Mouse (Mus musculus) liver, embryonic 14.5 days (tissue): ENCODE results near the gene Etv6. TPM values are rescaled to one million over a fixed set of nuclear protein-coding genes. Genes with fewer than 3 reads are reported as not detected.

ENCODE experiments used
- ATAC-seq: fragments of 200-750 bp; cut with Nextera tagmentation; 2 replicates; pipeline ENCODE4 v1.8.0; 2017; ENCODE audit warnings: moderate number of reproducible peaks, mild to moderate bottlenecking, moderate library complexity; ENCODE audit not compliant: insufficient read depth
- DNase-seq, 3 experiments: peaks; one replicate each; pipeline ENCODE4 v3.0.0-alpha.2; 2012 to 2013; ENCODE audit warnings: low read depth in 3 of 3, low spot score in 3 of 3
- H3K27ac ChIP-seq: fragments of 300-500 bp; sonication (generic); 2 replicates; pipeline ENCODE4 v1.5.1; 2014; ENCODE audit warnings: moderate library complexity, mild to moderate bottlenecking, control low read depth, inconsistent platforms
- H3K27me3 ChIP-seq: fragments of 300-500 bp; sonication (generic); 2 replicates; pipeline ENCODE4 v1.6.1; 2014; ENCODE audit warnings: mild to moderate bottlenecking, low read length, moderate library complexity; ENCODE audit not compliant: control insufficient read depth, insufficient read depth
- H3K36me3 ChIP-seq: fragments of 300-500 bp; sonication (generic); replicated peaks from 2 replicates; pipeline ENCODE4 v1.6.1; 2014; ENCODE audit warnings: low read depth; ENCODE audit not compliant: control insufficient read depth, insufficient read depth
- H3K4me1 ChIP-seq, 2 experiments: fragments of 200-500 bp in 1 of 2; fragments of 300-500 bp in 1 of 2; sonication (generic) in 1 of 2; replicated peaks; 2 replicates each; pipeline ENCODE4 v1.6.1; 2012 to 2014; ENCODE audit warnings: antibody characterized with exemption in 1 of 2, inconsistent platforms in 1 of 2, low read length in 1 of 2; ENCODE audit not compliant: control insufficient read depth in 2 of 2, insufficient read depth in 2 of 2
- H3K4me2 ChIP-seq: fragments of 300-500 bp; sonication (generic); 2 replicates; pipeline ENCODE4 v1.6.1; 2014; ENCODE audit warnings: low read depth, mild to moderate bottlenecking, control low read depth, moderate library complexity
- H3K4me3 ChIP-seq, 2 experiments: fragments of 200-500 bp in 1 of 2; fragments of 300-500 bp in 1 of 2; sonication (generic) in 1 of 2; 2 replicates each; pipeline ENCODE4 v1.5.1; 2012 to 2014; ENCODE audit warnings: low read depth in 2 of 2, low read length in 2 of 2, mild to moderate bottlenecking in 2 of 2, control low read depth in 1 of 2, inconsistent platforms in 1 of 2, moderate library complexity in 1 of 2; ENCODE audit not compliant: insufficient read depth in 1 of 2
- H3K9ac ChIP-seq: fragments of 300-500 bp; sonication (generic); replicated peaks from 2 replicates; pipeline ENCODE4 v1.6.1; 2014; ENCODE audit warnings: mild to moderate bottlenecking, control low read depth, moderate library complexity
- H3K9me3 ChIP-seq: fragments of 300-500 bp; sonication (generic); 2 replicates; pipeline ENCODE4 v1.6.1; 2016; ENCODE audit warnings: low read length, mixed read lengths; ENCODE audit not compliant: control insufficient read depth
- CTCF ChIP-seq: IDR thresholded peaks from 2 replicates; pipeline ENCODE4 v1.5.1; 2016; ENCODE audit warnings: antibody characterized with exemption, low read depth, control low read depth
- EP300 ChIP-seq: IDR thresholded peaks from 2 replicates; pipeline ENCODE4 v1.6.1; 2016; ENCODE audit warnings: antibody characterized with exemption, low read depth
- WGBS: fragments of 180-500 bp; shearing (Covaris S2); extraction: QIAGEN DNeasy Blood & Tissue Kit; methylation state at CpG from one replicate; pipeline ENCODE4 v1.1.7; 2014; ENCODE audit not compliant: insufficient replicate concordance; 5-methylcytosine and 5-hydroxymethylcytosine counted together
- polyA plus RNA-seq, 2 experiments: library from polyadenylated mRNA; depleted of rRNA in 1 of 2; stranded (reverse) in 1 of 2; unstranded in 1 of 2; fragments of >200 nt; fragmentation: Nextera tagmentation in 1 of 2; extraction: Ambion mirVana in 1 of 2; gene quantifications; 2 replicates each; pipeline versions ENCODE4 v1.2.1 to v1.2.3; 2012 to 2014

Etv6 gene
- polyA plus RNA-seq, 2 experiments: 2.6 to 3.0 TPM

GRCm38 (mm10) chr6:134141616-134142165 is 106.2 kb downstream of the Etv6 start:
- Histone ChIP-seq H3K36me3 (no peaks in the 10 kb centered on the region), H3K4me2 (no peak overlapping the region), H3K9me3 (no peaks in the 10 kb centered on the region), H3K27me3 (no peaks in the 10 kb centered on the region), H3K27ac (no peak overlapping the region), H3K4me3 (no peak overlapping the region), H3K9ac (no peak overlapping the region), H3K4me1 (peaks cover 6 to 19% of the 10 kb centered on the region in 2 experiments; a peak in 3 of 4 replicates)
- no peak for TF ChIP-seq EP300
- TF ChIP-seq CTCF: no peak
- ATAC-seq: no peak
- 76% methylated on average over 1 of the region's 1 CpGs for WGBS
- DNase-seq: no peak

GRCm38 (mm10) chr6:134142700-134143099 is 107.2 kb downstream of the Etv6 start:
- no peak for TF ChIP-seq CTCF
- no peak for TF ChIP-seq EP300
- no peak overlapping the region for H3K4me3 ChIP-seq
- no peaks in the 10 kb centered on the region for H3K36me3 ChIP-seq
- 75% methylated on average over 11 of the region's 11 CpGs for WGBS
- H3K9me3 ChIP-seq: no peaks in the 10 kb centered on the region
- no peak overlapping the region for H3K9ac ChIP-seq
- H3K27ac ChIP-seq: no peak overlapping the region
- no peaks in the 10 kb centered on the region for H3K27me3 ChIP-seq
- ATAC-seq (no peak), DNase-seq (no peak)
- H3K4me1 ChIP-seq: peaks cover 6 to 19% of the 10 kb centered on the region in 2 experiments; a peak in 3 of 4 replicates
- no peak overlapping the region for H3K4me2 ChIP-seq

- Histone ChIP-seq H3K4me2 (no peak overlapping the region), H3K27ac (no peak overlapping the region), H3K9ac (no peak overlapping the region), H3K27me3 (no peaks in the 10 kb centered on the region), H3K36me3 (no peaks in the 10 kb centered on the region), H3K4me3 (no peak overlapping the region), H3K4me1 (peaks cover 6 to 19% of the 10 kb centered on the region in 2 experiments; a peak in 3 of 4 replicates), H3K9me3 (no peaks in the 10 kb centered on the region)
- ATAC-seq: no peak
- DNase-seq: no peak
- TF ChIP-seq EP300 (no peak), CTCF (no peak)
- WGBS: 55% methylated on average over 3 of the region's 3 CpGs
Observed at GRCm38 (mm10) chr6:134143649-134144097, 108.2 kb downstream of the Etv6 start.

GRCm38 (mm10) chr6:134144231-134145130 is 109.0 kb downstream of the Etv6 start:
- ATAC-seq (peak; percentile 17; the same call in 1 of the 2 replicates), DNase-seq (no peak)
- H3K4me3 ChIP-seq: no peak overlapping the region
- peaks cover 6 to 19% of the 10 kb centered on the region in 2 experiments; a peak in 3 of 4 replicates for H3K4me1 ChIP-seq
- H3K4me2 ChIP-seq: no peak overlapping the region
- H3K9me3 ChIP-seq: no peaks in the 10 kb centered on the region
- no peak overlapping the region for H3K27ac ChIP-seq
- no peak overlapping the region for H3K9ac ChIP-seq
- no peaks in the 10 kb centered on the region for H3K27me3 ChIP-seq
- 31% methylated on average over 15 of the region's 15 CpGs for WGBS
- H3K36me3 ChIP-seq: no peaks in the 10 kb centered on the region
- TF ChIP-seq EP300 (peak; percentile 41; the same call in 1 of the 2 replicates), CTCF (no peak)
